9 mouse cellular contexts compared by ENCODE assay signal in the genomic region with DNA sequence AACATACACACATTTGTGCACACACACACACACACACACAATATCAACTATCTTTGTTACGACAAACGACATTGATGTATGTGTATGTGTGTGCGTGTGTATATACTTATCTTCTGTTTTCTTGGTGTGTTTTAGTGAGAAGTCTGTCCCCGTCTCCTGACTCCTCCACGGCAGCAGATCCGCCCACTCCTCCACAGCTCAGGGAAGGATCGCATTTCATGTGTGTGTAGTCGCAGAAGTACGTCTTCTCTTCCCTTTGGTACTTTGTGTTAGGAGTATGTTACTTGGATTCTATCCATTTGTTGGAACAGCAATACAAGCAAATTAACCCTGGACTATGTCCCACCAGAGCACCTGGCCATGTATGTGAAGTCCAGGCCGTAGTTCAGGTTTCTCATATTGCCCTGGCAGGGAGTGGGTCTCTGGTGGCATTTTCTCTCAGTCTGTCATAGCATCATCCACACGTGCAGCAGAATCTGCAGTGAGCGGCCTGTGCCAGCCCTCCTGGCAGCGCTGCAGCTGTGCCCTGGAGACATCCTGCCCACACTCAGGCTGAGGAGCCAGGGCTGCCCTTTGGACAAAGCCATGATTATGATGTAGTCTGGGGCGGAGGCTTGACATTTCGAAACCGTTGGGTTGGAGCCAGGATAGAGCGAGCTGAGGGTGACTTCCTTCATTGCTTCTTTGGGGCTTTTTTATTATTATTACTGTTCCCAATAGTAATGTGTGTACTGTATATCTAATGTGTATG. TPM values are rescaled to one million over a fixed set of nuclear protein-coding genes. Genes with fewer than 3 reads are reported as not detected.
DNase-seq lines count a peak whose midpoint lies in the region; ATAC-seq lines count a peak whose summit lies in the region.
"Had no signal": no experiment of that assay in that cellular context is flagged by ENCODE, and none has a peak within 500 bp of the region (broad histone marks: within the 10 kb centered on the region; RNA-seq: fewer than 3 reads in every experiment).

No protein-coding gene starts in this region.

- ATAC-seq in heart, embryonic 12.5 days (ENCODE audit: insufficient number of reproducible peaks, low FRiP score): no peak
- ATAC-seq in forebrain, embryonic 13.5 days: no peak

- WGBS in heart, embryonic 12.5 days: 85% methylated on average over 17 of the region's 17 CpGs
- WGBS in forebrain, embryonic 13.5 days: 93% methylated on average over 17 of the region's 17 CpGs

- H3K27ac ChIP-seq in heart, embryonic 12.5 days (ENCODE audit: poor library complexity, severe bottlenecking): no peak overlapping the region
- no peak overlapping the region for H3K27ac ChIP-seq in forebrain, embryonic 13.5 days

- no peak overlapping the region for H3K4me2 ChIP-seq in heart, embryonic 12.5 days
- H3K4me2 ChIP-seq in forebrain, embryonic 13.5 days: no peak overlapping the region

- H3K36me3 ChIP-seq in heart, embryonic 12.5 days: peaks cover 73% of the 10 kb centered on the region
- peaks cover 85% of the 10 kb centered on the region for H3K36me3 ChIP-seq in forebrain, embryonic 13.5 days (ENCODE audit: poor library complexity, severe bottlenecking)

- no peaks in the 10 kb centered on the region for H3K4me1 ChIP-seq in heart, embryonic 12.5 days (replicated peaks)
- no peaks in the 10 kb centered on the region for H3K4me1 ChIP-seq in forebrain, embryonic 13.5 days

- no peak overlapping the region for H3K4me3 ChIP-seq in heart, embryonic 12.5 days
- H3K4me3 ChIP-seq in forebrain, embryonic 13.5 days: no peak overlapping the region

- DNase-seq in heart, adult 18-20 months: peak; percentile 69 to 78
- peak; percentile 66 for DNase-seq in cerebellum, adult 11-12 months
- DNase-seq in gonadal fat pad, adult 2 months (ENCODE audit: low read depth): peak; percentile 42
- peak; percentile 24 to 59 for DNase-seq in layer of hippocampus, adult 18-20 months (ENCODE audit: low spot score in 2 of 2)
- peak; percentile 61 for DNase-seq in lung, postnatal 25 days (ENCODE audit: low spot score)
- peak; percentile 40 for DNase-seq in urinary bladder, postnatal 25 days (ENCODE audit: low spot score)

- H3K9me3 ChIP-seq in heart, embryonic 12.5 days (replicated peaks): no peaks in the 10 kb centered on the region
- no peaks in the 10 kb centered on the region for H3K9me3 ChIP-seq in forebrain, embryonic 13.5 days (replicated peaks)

- no peaks in the 10 kb centered on the region for H3K27me3 ChIP-seq in heart, embryonic 12.5 days (replicated peaks)
- no peaks in the 10 kb centered on the region for H3K27me3 ChIP-seq in forebrain, embryonic 13.5 days
- H3K27me3 ChIP-seq: CH12.LX had no signal

- no peak overlapping the region for H3K9ac ChIP-seq in heart, embryonic 12.5 days
- H3K9ac ChIP-seq in forebrain, embryonic 13.5 days: no peak overlapping the region

RNA-seq across cellular contexts. Expression of a gene that starts 28.9 kb away (rescaled TPM):
- total RNA-seq in heart, adult 18-20 months (2021): 10 to 100 TPM; 39.3 to 39.6 TPM
- polyA plus RNA-seq in heart, embryonic 12.5 days (2016; fragmentation: Nextera tagmentation; extraction: Ambion mirVana): 10.8 and 12.8 TPM in 2 replicates
- polyA plus RNA-seq in gonadal fat pad, adult 2 months (2012; rRNA removed): 25.3 and 30.2 TPM in 2 replicates
- total RNA-seq in layer of hippocampus, adult 18-20 months (2021): 10 to 100 TPM; 55.3 to 64.4 TPM
- polyA plus RNA-seq in forebrain, embryonic 13.5 days (2015; fragmentation: Nextera tagmentation; extraction: Ambion mirVana): 8.8 and 10.2 TPM in 2 replicates
